Mouse (Mus musculus) NIH3T3 (cell line): Measurements from ENCODE around the gene Srrm2.
"Not testable (repeated sequence)": the region's sequence is repeated elsewhere in the genome, so short reads cannot be mapped to it uniquely, and the experiment has no call there.

Experiments
- DNase-seq: peaks from one replicate; pipeline ENCODE4 v3.0.0-alpha.2; 2012; ENCODE audit warnings: low read depth

The Srrm2 gene

DNA sequence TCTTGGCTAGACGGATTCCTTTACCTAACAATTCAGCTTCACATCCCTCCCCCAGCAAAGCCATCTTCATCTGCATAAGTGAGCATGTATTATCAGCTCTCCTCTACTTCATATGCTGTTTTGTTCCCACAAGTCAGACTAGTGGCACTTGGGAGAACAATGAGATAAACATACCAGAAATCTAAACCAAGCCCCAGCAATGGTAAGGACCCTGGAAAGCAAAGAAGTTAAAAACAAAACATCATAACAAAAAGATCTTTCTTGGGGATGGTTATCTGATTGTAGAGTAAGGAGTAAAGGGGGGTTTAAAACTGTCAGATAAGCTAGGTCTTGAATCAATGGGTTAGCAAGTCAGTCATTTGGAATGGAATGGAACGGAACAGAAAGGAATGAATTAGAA, 19.8 kb upstream of the Srrm2 start:
- peak; percentile 14 for DNase-seq

DNA sequence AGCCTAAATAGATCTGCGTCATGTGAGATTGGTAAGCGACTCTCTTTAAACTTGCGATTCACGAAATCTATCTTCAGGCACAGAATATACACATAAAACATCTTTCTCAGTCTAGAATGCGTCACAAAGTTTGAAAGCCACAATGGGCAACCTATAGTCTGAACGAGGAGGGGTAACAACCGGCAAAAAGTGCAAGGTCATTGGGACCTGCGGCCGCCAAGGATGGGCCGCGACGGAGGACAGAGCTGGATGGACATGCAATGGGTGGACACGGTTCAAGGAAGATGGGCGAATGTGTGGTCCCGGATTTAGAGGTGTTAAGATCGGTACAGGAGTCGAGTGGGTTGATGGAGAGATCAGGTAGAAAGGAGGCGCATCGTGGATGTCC, 19.4 kb upstream of the Srrm2 start:
- DNase-seq = peak; percentile 52

DNA sequence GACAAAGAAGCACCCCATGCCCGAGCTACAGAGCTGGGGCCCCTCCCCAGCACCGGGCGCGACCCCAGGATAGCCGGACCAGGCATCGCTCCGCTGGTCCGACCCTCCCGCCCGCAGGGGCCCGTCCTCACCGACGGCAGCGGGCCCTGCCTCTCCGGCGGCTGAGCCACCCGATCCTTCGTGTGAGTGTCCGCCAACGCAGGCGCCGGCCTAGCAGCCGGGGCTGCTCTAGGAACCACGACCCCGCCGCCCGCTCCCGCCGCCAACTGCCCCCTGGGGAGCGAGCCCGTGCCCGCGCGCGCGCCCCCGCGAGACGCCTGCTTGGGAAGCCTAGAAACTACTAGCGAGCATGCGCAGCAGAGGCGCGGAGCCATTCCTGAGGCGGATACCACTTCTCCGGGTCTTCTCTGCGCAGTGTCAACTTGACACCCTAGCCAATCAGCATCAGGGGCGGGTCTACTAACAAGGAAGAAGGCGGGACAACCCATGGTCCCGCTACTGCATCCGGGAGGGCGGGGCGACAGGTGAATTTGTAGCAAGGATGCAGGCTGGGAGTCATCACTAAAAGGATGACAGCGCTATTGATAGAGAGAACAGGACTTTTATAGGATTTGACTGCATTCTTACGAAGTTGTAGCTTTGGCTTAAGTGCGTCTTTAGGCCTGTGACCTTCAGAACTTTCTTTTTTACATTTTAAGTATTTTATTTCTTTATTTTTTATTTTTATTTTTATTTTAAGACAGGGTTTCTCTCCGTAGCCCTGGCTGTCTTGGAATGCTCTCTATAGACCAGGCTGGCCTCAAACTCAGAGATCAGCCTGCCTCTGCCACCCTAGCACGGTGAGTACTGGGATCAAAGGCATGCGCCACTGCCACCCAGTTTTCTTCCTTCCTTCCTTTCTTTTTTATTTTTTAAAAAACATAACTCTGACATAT, 18.8 kb upstream of the Srrm2 start, which contains the start of gene Flywch1:
Gene Flywch1, minus strand, starts transcription at position 319 of the 935 bp plus-strand sequence.
- peak; percentile 99 for DNase-seq

DNA sequence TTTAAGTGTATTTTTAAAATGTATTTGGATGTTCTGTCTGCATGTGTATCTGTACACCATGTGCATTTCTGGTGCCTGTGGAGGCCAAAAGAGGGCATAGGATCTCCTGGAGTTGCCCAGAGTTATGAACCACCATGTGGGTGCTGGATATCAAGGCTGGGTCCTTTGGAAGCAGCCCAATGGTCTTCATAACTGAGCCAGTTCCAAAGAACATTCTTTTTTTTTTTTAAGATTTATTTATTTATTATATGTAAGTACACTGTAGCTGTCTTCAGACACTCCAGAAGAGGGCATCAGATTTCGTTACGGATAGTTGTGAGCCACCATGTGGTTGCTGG, 18.1 kb upstream of the Srrm2 start:
- DNase-seq = not testable (repeated sequence)

DNA sequence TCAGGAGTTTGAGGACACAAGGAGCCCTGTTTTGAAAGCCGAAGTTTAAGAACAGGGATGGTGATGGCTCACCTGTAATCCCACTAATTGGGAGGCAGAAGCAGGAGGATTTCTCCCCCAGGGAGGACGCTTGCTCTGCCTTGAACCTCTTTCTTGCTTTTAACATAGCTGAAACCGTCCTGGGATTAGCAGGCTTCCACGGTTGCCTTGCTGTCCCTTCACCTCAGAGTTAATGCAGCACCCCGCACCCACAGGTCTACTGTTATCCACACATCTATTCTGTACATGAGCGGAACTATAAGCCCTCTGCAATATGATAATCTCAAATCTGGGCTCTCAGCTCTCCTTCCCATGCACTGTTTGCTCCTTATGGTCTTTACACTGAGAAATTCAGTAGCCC, 16.7 kb upstream of the Srrm2 start:
- no peak for DNase-seq

DNA sequence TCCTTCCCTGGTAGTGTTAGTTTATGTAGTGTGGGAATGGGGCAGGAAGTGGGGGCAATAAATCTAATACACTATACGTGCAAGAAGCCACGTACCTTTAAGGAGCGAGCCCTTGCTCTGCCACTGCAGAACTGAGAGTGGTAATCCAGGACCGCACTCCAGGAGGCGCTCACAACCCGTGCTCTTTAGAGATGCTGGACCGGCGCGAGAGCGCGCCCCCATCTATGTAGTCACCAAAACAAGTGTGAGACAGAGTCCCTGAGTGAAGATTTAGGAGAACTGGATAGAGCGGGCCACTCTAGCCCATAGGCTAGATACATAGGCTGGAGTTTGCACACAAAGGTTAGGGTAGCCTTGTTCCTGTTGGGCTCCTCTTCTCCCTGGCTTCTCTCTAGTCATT, 16.2 kb upstream of the Srrm2 start:
- DNase-seq = peak; percentile 88

DNA sequence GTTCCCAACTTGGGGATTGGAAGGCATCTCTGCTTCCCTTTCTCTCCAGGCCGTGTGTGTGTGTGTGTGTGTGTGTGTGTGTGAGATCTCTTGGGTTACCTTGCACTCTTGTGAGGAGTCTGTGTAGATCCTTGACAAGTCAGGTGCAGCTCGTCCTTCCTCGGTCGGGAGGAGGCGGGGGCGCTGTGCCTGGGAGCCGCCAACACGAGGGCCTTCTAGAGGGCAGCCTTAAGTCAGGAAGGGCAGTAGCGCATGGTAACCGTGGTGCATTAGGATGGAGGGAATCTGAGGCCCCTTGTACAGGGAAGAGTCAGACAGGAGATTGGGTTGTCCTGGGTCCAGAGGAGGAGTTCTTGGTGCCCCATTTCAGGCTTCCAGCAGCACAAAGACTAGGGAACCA, 14.1 kb upstream of the Srrm2 start:
- DNase-seq = no peak

DNA sequence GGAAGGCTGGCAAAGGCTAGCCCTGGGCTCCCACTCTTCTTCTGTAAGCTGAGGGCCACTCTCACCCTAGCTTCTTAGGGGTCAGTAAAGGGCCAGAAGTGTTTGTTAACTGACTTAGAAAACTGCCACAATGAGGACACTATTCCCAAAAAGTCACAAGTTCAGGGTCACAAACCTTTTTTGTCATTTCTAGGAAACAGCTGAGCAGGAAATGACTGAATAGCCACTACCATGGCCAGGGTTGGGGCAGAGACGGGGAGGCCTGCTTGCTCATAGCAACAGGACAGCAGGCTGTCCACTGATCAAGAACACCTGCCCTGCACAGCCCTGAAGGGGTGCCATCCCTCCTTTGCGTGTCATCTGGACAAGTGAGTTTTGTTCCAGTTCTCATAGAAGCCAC, 13.2 kb upstream of the Srrm2 start:
- DNase-seq = no peak

DNA sequence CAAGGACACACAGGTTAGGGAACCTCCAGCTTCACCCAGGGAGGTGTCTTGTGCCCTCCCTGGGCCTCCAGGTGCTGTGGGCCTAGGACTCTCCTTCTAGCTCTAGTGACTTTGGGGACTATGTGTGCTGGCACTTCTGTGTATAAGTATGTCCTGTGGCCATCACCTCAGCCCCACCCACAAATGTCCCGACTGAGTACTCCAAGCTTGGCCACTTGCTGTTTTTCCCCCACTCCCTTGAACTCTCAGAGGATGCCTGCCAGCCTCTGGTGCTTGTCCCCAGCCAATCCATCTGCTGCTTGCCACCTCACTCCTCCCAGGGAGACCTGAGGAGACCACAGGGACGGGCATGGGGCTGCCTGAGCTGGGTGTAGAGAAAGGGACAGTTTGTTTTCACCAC, 11.9 kb upstream of the Srrm2 start:
- DNase-seq = no peak

DNA sequence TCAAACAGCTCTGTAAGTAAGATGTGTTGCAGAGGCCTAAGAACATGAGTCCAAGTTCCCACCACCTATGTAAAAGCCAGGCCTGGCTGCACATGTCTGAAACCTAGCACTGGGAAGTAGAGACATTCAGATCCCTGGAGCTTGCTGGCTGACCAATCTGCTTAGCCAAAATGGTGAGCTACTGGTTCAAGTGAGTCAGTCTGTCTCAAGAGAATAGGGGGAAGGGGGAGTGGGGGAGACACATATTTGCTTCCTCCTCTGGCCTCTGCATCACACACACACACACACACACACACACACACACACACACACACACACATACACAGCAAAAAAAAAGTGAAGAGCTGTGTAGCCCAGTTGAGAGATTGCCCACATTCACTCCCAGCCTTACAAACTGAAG, 7.0 kb upstream of the Srrm2 start:
- DNase-seq = peak; percentile 76

DNA sequence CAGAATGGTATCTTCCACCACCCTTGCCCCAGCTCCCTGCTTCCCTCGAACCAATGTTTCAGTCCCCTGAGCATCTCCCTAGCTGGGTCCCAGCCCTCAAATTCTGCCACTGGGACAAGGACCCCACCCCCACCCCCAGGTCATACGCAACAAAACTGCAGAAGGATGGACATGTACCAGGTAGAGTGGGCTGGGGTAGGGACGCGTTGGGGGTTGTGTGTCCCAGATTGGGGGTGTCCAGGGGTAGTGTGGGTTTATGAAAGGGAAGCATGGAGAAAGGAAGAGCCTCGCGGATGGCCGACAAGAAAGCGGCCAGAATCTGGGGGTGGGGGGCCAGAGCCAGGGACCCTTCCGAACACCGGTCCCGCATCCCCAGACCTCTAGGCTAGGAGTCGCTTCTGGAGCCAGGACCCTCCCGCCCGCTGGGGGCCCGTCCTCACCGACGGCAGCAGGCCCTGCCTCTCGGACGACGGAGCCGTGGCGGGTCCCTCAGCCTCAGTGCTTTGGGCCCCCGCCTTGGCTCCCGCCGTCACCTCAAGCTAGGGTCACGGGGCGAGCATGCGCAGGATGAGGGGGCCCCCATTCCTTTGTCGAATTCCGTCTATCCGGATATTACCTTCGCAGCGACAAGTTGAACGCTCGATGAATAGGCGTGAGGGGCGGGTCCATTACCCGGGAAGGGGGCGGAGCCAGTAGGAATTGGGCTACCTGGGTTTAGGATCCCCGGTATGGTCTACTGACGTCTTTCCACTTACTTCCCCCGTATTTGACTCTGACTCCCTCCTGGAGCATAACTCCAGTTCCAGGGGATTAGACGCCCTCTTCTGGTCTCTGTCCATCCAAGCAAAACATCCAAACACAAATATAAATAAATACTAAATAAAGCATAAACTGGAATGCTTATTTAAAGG, 4.5 kb upstream of the Srrm2 start, which contains the start of gene Flywch2:
Gene Flywch2, minus strand, starts transcription at position 521 of the 911 bp plus-strand sequence.
- no peak for DNase-seq

DNA sequence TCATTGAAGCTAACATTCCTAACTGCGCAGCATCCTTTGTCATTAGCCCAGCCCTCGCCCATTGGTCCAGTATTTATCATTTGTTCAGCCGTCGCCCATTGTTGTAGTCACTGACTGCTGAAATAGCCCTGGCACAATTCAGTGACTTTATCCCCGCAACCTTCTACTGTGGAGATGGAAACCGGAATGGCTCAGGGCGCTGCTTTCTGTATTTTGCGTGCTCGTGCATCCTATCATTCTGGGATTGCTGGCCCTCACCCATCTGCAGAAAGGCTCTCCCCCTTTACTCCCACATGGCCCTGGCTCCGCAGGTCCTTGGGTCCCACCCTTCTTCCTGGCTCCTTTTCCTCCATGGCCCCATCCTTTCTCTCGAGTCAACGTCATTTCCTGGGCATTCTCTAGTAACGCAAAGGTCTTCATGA, 3.8 kb upstream of the Srrm2 start:
- DNase-seq = no peak

DNA sequence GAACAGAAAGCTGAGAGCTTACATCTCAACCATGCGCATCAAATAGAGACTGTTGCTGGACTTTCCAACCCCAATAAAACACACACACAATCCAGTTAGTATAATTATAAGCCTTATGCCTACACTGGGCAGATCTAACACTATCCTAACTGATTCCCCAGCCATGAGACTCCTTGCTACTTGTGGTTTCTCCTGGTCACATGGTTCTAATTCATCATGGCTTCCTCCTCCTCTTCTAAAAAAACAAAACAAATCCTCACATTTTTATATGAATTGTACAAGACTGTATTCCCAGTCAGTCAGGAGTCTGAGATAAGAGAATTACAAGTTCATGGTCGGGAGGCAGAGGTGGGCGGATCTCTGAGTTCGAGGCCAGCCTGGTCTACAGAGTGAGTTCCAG, 1.4 kb upstream of the Srrm2 start:
- peak; percentile 49 for DNase-seq

DNA sequence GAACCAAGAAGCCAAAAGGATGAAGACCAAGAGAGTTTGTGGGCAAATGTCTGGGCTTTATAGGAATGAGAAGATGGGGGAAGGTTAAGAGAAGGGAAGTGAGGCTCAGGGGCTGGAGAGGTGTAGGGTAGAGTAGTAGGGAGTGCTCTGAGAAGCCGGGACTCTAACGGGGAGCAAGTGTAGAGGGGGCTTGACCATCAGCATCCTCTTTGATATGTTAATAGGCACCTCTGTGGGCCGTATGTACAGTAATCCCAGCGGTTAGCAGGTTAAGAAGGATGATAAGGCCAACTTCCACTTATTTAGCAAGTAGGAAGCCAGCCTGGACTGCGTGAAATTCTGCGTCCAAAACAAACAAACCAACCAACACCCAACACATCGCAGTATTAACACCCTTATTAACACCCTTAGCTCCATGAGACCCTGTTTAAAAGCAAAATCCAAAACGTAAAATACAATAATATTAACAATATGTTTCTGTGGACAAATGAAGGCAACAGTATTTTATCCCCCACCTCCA, 523 bp upstream of the Srrm2 start:
- DNase-seq = no peak

DNA sequence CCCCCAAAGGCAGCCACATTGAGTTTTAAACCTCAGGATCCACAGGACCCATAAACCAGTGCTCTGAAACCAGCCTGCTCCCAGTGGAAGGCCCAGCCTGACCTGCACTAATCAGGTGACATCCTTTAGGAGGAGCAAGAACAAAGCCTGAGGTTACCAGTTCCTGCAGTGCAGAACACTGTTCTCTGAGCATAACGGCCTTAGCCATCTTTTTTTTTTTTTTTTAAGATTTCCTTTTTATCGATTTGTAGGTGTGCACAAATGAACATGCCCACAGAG, 686 bp downstream of the Srrm2 start:
- DNase-seq = no peak

DNA sequence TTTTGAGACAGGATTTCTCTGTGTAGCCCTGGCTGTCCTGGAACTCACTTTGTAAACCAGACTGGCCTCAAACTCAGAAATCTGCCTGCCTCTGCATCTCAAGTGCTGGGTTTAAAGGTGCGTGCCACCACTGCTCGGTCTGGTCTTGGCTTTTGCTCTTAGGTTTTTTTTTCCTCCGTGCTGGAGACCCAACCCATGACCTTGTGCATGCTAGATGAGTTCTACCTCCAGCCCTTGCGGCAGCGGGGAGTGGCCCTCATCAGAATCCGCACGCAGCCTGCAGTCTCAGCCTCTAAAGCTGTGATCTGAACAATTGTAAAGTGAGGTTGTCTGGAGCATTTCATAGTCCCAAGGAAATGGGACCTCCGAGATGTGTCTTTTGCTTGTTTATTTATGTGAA, 5.0 kb downstream of the Srrm2 start:
- no peak for DNase-seq

DNA sequence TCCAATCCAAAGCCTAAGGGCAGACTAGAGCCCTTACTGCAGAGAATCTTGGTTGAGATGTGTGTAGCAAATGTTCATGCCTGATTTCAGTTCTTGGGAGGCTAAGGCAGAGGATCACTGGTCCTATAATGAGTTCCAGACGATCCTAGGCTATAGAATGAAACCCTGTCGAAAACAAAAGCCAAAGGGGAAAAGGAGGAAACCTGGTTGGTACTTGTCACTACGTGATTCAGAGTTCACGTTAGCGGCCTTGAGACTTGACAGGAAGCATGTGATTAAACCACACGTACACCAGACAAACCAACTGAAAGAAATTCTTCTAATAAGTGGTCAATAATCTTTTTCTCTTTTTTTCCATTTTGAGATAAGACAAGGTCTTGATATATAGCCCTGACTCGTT, 7.0 kb downstream of the Srrm2 start:
- DNase-seq = peak; percentile 44

DNA sequence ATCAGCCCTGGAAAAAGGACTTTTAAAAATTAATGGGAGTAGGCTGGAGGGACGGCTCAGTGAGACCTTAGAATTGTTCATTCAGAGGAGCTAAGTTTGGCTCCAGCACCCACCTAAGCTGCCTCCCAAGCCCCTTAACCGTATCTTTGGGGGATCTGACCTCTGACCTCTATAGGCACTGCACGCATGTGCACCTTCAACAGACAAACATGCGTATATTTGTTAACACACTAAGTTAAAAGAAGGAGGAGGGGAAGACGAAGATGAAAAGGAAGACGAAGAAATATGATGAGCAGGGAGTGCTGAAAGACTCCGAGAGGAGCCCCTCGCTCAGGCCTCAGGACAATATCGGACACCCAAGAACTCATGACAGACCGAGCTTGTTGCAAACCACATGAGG, 11.3 kb downstream of the Srrm2 start:
- no peak for DNase-seq

DNA sequence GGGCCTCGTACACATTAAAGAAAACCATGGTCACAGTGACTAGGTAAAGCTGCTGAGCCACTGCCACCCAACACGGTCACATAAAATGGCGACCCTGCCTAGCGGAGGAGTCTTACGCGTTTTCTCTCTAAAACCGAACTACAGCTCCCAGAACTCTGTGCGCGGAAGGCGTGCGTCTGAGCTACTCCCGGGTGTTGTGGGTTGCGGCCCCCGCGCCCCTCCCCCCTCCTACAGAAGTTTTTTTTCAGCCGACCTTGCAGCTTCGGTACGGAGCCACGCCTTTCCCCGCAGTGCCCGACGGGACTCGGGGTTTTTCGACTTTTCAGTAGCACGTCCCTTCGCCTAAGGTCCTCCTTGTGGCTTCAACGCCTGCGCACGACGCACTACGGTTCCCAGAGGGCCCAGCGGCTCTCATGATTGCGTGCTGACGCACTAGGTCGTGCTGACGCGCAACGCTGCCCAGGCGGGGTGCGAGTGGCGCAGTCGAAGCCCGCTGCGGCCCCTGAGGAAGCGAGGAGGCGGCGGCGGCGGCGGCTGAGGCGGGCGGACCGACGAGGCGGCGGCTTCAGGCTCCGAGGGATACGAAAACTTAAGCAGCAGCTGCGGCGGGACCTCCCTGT, 12.5 kb downstream of the Srrm2 start:
- peak; percentile 99 for DNase-seq

DNA sequence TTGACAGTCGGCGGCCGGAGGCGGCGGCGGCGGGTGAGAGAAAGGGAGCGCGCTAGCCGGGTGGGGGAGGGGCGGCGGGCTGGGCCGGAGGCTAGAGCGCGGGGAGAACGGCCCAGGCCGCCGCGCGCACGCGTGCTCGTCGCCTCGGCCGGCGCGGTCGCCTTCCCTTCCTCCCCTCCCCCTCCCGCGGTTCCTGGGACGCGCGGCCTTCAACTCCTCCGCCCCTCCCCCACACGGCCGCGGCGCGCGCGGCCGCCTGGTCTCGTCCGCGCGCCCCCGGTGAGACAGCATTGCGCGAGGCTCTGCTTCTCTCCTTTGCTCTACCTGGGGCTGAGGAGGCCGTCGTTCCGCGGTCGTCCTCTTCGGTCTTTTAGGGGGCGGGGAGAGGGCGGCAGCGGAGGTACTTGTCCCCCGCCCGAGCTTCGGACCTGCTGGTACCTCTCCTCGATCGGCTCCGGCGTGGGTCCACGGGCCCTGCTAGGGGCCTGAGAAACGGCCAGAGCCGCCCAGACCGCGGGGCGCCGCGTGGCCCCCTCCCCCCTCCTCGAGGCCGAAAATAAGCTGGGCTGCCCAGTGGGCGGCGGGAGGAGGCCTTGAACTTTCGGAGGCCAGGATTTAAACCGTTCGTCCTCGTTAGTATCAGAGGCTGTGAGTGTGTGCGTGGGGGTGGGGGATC, 13.2 kb downstream of the Srrm2 start:
- DNase-seq = peak; percentile 93

DNA sequence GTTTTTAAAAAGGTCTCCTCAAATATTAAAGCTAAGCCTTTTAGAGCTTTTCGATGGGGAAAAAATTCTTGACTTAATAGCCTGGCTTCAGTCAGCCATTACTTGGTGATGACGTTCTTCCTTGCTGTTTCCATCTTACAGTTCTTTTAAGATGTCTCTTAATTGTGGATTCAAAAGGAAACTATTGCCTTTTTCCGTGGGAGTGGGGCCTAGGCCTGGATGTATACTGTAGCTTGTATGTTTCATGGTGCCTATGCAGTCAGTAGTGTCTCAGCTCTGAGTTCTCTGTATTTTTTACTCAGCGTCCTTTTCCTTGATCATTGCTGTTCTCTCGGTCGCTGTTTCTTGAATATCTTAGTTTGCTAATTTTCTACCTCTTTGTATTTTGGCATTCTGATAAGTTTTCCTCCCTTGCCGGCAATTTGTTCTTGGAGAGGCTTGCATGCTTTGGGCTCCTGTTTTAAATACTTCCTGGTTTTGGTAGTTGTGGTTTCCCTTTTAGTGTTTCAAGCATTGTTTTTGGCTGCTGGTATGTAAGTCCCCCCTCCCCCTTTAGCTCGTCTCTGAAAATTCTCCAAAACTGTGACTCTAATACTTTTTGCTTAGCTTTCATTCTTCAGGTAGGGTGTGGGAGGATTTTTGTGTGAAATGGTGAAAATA, 14.2 kb downstream of the Srrm2 start:
- DNase-seq = no peak
